ENCODE assay signal across 24 mouse cellular contexts in the genomic region with DNA sequence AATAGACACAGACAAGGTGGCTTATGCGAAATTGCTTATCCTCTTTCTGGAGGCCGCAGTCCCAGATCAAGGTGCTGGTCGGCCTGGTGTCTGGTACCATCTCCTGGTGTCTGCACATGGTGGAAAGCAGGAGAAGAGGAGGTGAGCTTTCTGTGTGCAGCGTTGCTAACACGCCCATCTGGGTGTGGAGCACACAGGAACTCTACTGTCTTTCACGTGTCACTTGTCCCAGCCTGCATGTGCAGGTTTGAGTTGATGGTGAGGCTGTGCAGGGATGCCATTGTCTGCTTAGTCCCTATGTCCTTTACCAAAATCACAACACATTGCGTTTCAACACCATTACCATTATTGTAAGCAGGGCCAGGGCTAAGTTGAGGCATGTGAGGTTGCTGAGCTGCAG. TPM values are rescaled to one million over a fixed set of nuclear protein-coding genes. Genes with fewer than 3 reads are reported as not detected.
DNase-seq lines count a peak whose midpoint lies in the region; ATAC-seq and TF ChIP-seq lines count a peak whose summit lies in the region.
"Had no signal": no experiment of that assay in that cellular context is flagged by ENCODE, and none has a peak within 500 bp of the region (broad histone marks: within the 10 kb centered on the region; RNA-seq: fewer than 3 reads in every experiment).

No protein-coding gene starts in this region.

- H3K9me3 ChIP-seq in embryonic facial prominence, embryonic 14.5 days (ENCODE audit: control insufficient read depth, low read length): no peaks in the 10 kb centered on the region
- no peaks in the 10 kb centered on the region for H3K9me3 ChIP-seq in embryonic facial prominence, embryonic 10.5 days
- H3K9me3 ChIP-seq in intestine, embryonic 16.5 days (ENCODE audit: control insufficient read depth, low read length): peaks cover 2% of the 10 kb centered on the region; the same call in 1 of the 2 replicates
- no peaks in the 10 kb centered on the region for H3K9me3 ChIP-seq in intestine, embryonic 15.5 days
- no peaks in the 10 kb centered on the region for H3K9me3 ChIP-seq in stomach, postnatal 0 days (ENCODE audit: control insufficient read depth, low read length)
- H3K9me3 ChIP-seq: embryonic facial prominence, embryonic 13.5 days; forebrain, embryonic 15.5 days; G1E had no signal

- TF ChIP-seq EP300 in stomach, postnatal 0 days (optimal IDR thresholded peaks at IDR 0.05): no peak

- no peak overlapping the region for H3K27ac ChIP-seq in embryonic facial prominence, embryonic 14.5 days (replicated peaks; ENCODE audit: low read depth, low read length)
- H3K27ac ChIP-seq in embryonic facial prominence, embryonic 10.5 days (replicated peaks): no peak overlapping the region
- no peak overlapping the region for H3K27ac ChIP-seq in intestine, embryonic 16.5 days (ENCODE audit: low read length)
- H3K27ac ChIP-seq in intestine, embryonic 15.5 days: no peak overlapping the region
- H3K27ac ChIP-seq in stomach, postnatal 0 days (replicated peaks): peak overlapping the region; percentile 37
- H3K27ac ChIP-seq: embryonic facial prominence, embryonic 13.5 days; forebrain, embryonic 13.5 days; forebrain, embryonic 15.5 days had no signal

- WGBS in embryonic facial prominence, embryonic 14.5 days: 89% methylated on average over 7 of the region's 7 CpGs
- 92% methylated on average over 7 of the region's 7 CpGs for WGBS in embryonic facial prominence, embryonic 10.5 days
- WGBS in intestine, embryonic 16.5 days: 92% methylated on average over 7 of the region's 7 CpGs
- 91% methylated on average over 7 of the region's 7 CpGs for WGBS in intestine, embryonic 15.5 days
- WGBS in stomach, postnatal 0 days: 76% methylated on average over 7 of the region's 7 CpGs

- H3K27me3 ChIP-seq in embryonic facial prominence, embryonic 14.5 days (replicated peaks; ENCODE audit: control insufficient read depth, insufficient read depth, low read length): no peaks in the 10 kb centered on the region
- no peaks in the 10 kb centered on the region for H3K27me3 ChIP-seq in embryonic facial prominence, embryonic 10.5 days (replicated peaks; ENCODE audit: low read depth, poor library complexity, severe bottlenecking)
- no peaks in the 10 kb centered on the region for H3K27me3 ChIP-seq in intestine, embryonic 16.5 days (replicated peaks; ENCODE audit: control insufficient read depth, insufficient read depth, low read length)
- no peaks in the 10 kb centered on the region for H3K27me3 ChIP-seq in intestine, embryonic 15.5 days (replicated peaks)
- H3K27me3 ChIP-seq in stomach, postnatal 0 days (ENCODE audit: control insufficient read depth, insufficient read depth, low read length): no peaks in the 10 kb centered on the region
- H3K27me3 ChIP-seq: CH12.LX; embryonic facial prominence, embryonic 13.5 days; forebrain, embryonic 13.5 days; forebrain, embryonic 15.5 days; Patski had no signal

- DNase-seq in embryonic facial prominence, embryonic 14.5 days (ENCODE audit: low spot score): no peak
- no peak for DNase-seq in embryonic facial prominence, embryonic 10.5 days (ENCODE audit: low spot score)
- no peak for DNase-seq in stomach, postnatal 0 days (ENCODE audit: low spot score)
- DNase-seq in right cerebral cortex, postnatal 14 days: no peak
- DNase-seq: adrenal gland, adult 8-10 months; adrenal gland, postnatal 14 days; adrenal gland, postnatal 36 days; B cell, adult 2 months; cerebellum, adult 11-12 months; cerebellum, adult 2 months; cerebellum, adult 9-10 months; cerebellum, postnatal 10 days; cerebellum, postnatal 25 days; forebrain, postnatal 0 days had no signal

- TF ChIP-seq CTCF in stomach, postnatal 0 days (IDR thresholded peaks at IDR 0.05; ENCODE audit: low read depth): no peak

- H3K4me2 ChIP-seq in embryonic facial prominence, embryonic 14.5 days (ENCODE audit: low read depth, low read length): no peak overlapping the region
- H3K4me2 ChIP-seq in intestine, embryonic 16.5 days (ENCODE audit: low read depth, low read length): no peak overlapping the region
- H3K4me2 ChIP-seq in intestine, embryonic 15.5 days (replicated peaks): no peak overlapping the region
- no peak overlapping the region for H3K4me2 ChIP-seq in stomach, postnatal 0 days (replicated peaks; ENCODE audit: low read depth)
- H3K4me2 ChIP-seq: embryonic facial prominence, embryonic 13.5 days; forebrain, embryonic 13.5 days; forebrain, embryonic 15.5 days had no signal

- H3K36me3 ChIP-seq in embryonic facial prominence, embryonic 14.5 days (ENCODE audit: control insufficient read depth, insufficient read depth, low read length): no peaks in the 10 kb centered on the region
- no peaks in the 10 kb centered on the region for H3K36me3 ChIP-seq in embryonic facial prominence, embryonic 10.5 days (replicated peaks)
- no peaks in the 10 kb centered on the region for H3K36me3 ChIP-seq in intestine, embryonic 16.5 days (ENCODE audit: control insufficient read depth, insufficient read depth, low read length)
- no peaks in the 10 kb centered on the region for H3K36me3 ChIP-seq in intestine, embryonic 15.5 days
- H3K36me3 ChIP-seq in stomach, postnatal 0 days (ENCODE audit: control insufficient read depth, insufficient read depth, low read length): no peaks in the 10 kb centered on the region
- H3K36me3 ChIP-seq: embryonic facial prominence, embryonic 13.5 days; forebrain, embryonic 15.5 days had no signal

- H3K4me1 ChIP-seq in embryonic facial prominence, embryonic 14.5 days (ENCODE audit: control insufficient read depth, insufficient read depth, low read length): peaks cover 10% of the 10 kb centered on the region
- H3K4me1 ChIP-seq in embryonic facial prominence, embryonic 10.5 days: 0 out of 2 replicates have a peak, but pooled peaks cover 3% of the 10 kb centered on the region
- no peaks in the 10 kb centered on the region for H3K4me1 ChIP-seq in intestine, embryonic 16.5 days (ENCODE audit: control insufficient read depth, insufficient read depth, low read length)
- 0 out of 2 replicates have a peak, but pooled peaks cover 4% of the 10 kb centered on the region for H3K4me1 ChIP-seq in intestine, embryonic 15.5 days (replicated peaks)
- no peaks in the 10 kb centered on the region for H3K4me1 ChIP-seq in stomach, postnatal 0 days (replicated peaks; ENCODE audit: control insufficient read depth, insufficient read depth)
- H3K4me1 ChIP-seq: forebrain, embryonic 15.5 days had no signal

- H3K9ac ChIP-seq in embryonic facial prominence, embryonic 14.5 days (ENCODE audit: low read depth, low read length): no peak overlapping the region
- H3K9ac ChIP-seq in intestine, embryonic 16.5 days (ENCODE audit: low read depth, low read length): no peak overlapping the region
- no peak overlapping the region for H3K9ac ChIP-seq in intestine, embryonic 15.5 days
- no peak overlapping the region for H3K9ac ChIP-seq in stomach, postnatal 0 days (ENCODE audit: low read length)
- H3K9ac ChIP-seq: embryonic facial prominence, embryonic 13.5 days; forebrain, embryonic 13.5 days; forebrain, embryonic 15.5 days; forebrain, postnatal 0 days had no signal

- no peak overlapping the region for H3K4me3 ChIP-seq in embryonic facial prominence, embryonic 14.5 days (ENCODE audit: low read depth, low read length)
- H3K4me3 ChIP-seq in embryonic facial prominence, embryonic 10.5 days: no peak overlapping the region
- no peak overlapping the region for H3K4me3 ChIP-seq in intestine, embryonic 16.5 days (ENCODE audit: low read length)
- no peak overlapping the region for H3K4me3 ChIP-seq in intestine, embryonic 15.5 days (replicated peaks)
- no peak overlapping the region for H3K4me3 ChIP-seq in stomach, postnatal 0 days (ENCODE audit: low read depth, low read length)
- H3K4me3 ChIP-seq: embryonic facial prominence, embryonic 13.5 days; forebrain, embryonic 13.5 days; forebrain, embryonic 15.5 days had no signal

- ATAC-seq in embryonic facial prominence, embryonic 14.5 days (ENCODE audit: low read depth): peak; percentile 50; the same call in 1 of the 2 replicates
- ATAC-seq in intestine, embryonic 16.5 days: peak; percentile 50; the same call in 1 of the 2 replicates
- ATAC-seq in intestine, embryonic 15.5 days: no peak
- ATAC-seq in stomach, postnatal 0 days (ENCODE audit: low FRiP score, low TSS enrichment): no peak
- ATAC-seq: activated CD4-positive, CD25-positive, alpha-beta regulatory T cell, adult 4 months; CD4-positive, CD25-positive, alpha-beta regulatory T cell, adult 4 months; forebrain, embryonic 13.5 days; forebrain, embryonic 15.5 days; forebrain, postnatal 0 days; Patski had no signal

RNA-seq across cellular contexts. Expression of gene St7, which starts 26.2 kb away (rescaled TPM):
- 25.0 and 31.1 TPM in 2 replicates for polyA plus RNA-seq in embryonic facial prominence, embryonic 14.5 days (2014; fragmentation: Nextera tagmentation; extraction: Ambion mirVana)
- polyA plus RNA-seq in embryonic facial prominence, embryonic 10.5 days (2016; fragmentation: Nextera tagmentation; extraction: Ambion mirVana): 19.0 and 21.7 TPM in 2 replicates
- 20.5 and 21.8 TPM in 2 replicates for polyA plus RNA-seq in intestine, embryonic 16.5 days (2015; fragmentation: Nextera tagmentation; extraction: Ambion mirVana)
- 23.7 and 26.0 TPM in 2 replicates for polyA plus RNA-seq in intestine, embryonic 15.5 days (2015; fragmentation: Nextera tagmentation; extraction: Ambion mirVana)
- 11.8 and 12.5 TPM in 2 replicates for polyA plus RNA-seq in stomach, postnatal 0 days (2015; fragmentation: Nextera tagmentation; extraction: Ambion mirVana)

Comparison
In these comparisons a context has a peak if more than half of its experiments do, and no peak if none do; other contexts are left out.
1. ATAC-seq: peak in embryonic facial prominence, embryonic 14.5 days (single experiment) and intestine, embryonic 16.5 days (single experiment); none in intestine, embryonic 15.5 days (single experiment) and stomach, postnatal 0 days (single experiment).